Mouse (Mus musculus): Measurements from ENCODE around the gene 1700028J19Rik. TPM values are rescaled to one million over a fixed set of nuclear protein-coding genes. Genes with fewer than 3 reads are reported as not detected.

1700028J19Rik gene
- 1.2 and 1.4 TPM in 2 replicates for polyA plus RNA-seq (2012; rRNA removed; ENCODE audit: low replicate concordance)

DNA sequence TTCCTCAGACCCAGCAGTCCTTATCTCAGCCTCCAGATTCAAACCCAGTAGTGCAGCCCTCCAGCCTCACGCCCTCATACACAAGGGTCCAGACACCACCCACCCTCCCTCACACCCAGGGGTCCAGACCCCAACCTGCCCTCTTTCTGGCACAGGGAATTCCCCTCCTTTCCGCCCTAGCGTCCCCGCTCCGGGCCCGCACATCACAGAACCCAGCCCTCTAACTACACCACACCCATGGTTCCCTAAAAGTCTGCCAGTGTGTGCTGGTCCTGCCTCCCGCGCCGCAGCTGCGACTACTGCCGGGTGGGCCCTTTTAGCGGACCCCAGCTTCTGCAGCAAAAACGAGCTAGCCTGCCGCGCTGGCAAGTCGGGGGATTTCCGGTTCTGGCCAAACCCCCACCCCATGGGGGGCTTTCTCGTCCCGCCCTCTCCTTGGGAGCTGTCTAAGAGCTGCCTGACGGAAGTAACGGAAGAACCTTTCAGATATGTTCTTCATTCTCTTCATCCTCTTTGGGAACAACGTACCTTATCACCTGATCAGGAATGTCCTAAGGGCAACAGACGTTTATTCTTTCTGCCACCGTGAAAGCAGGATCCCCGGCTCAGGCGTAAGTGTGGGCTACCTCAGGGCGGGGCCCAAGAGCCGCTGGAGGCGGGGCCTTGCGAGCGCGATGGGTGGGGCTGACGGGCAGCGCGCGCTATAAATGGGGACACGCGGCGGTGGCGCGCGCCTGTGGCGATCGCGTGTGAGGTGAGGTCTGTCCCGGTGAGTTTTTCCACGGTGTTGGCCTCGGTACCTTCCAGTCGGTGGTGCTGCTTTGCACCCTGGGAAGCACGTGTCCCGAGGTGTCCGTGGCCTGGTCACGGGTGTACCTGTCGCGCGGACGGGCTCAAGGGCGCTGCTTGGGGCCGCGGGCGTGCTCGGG lies at the start of gene 1700028J19Rik, which contains the start of gene 2410002F23Rik:
Gene 1700028J19Rik, minus strand, starts transcription at position 641 of the 929 bp plus-strand sequence.
Gene 2410002F23Rik, plus strand, starts transcription at position 668 of the 929 bp plus-strand sequence.

DNA sequence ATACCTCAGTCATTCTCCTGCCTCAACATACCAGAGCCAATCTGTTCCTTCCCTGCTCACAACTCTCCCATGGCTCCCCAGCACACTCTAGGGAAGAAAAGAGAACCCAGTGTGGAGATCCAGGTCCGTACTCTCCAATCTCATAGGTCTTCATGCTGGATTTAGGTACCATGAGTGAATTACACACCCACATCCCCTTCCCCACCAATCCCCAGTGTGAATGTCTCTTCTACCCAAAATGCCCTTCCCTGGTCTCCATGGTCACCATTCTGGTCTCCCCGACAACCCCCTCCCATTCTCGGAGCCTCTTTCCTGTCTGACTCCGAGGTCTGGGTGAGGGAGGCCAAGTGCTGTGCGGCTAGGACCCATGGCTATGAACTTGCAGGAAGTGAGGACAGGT lies 14.7 kb upstream of the 1700028J19Rik start, which contains the start of gene Gm15517:
Gene Gm15517, plus strand, starts transcription at position 301 of the 400 bp plus-strand sequence.

DNA sequence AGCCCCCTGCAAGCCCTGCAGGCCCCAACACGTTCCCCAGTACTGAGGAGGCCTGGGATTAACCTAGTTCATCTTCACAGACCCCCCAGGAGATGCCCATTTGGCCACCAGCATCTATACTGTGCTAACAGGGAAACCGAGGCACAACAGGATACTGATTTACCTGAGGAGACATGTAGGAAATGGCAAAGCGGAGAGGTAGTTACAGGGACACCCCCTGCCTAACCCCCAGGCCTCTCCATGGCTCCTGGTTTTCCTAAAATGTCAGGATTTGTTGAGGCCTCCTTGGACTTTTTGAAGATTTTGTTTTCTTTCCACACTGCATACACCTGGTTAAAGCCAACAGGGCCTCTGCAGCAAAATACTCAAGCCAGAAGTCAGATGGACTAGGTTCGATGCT lies 10.8 kb upstream of the 1700028J19Rik start, which contains the start of gene Acp4:
Gene Acp4, minus strand, starts transcription at position 101 of the 400 bp plus-strand sequence.

DNA sequence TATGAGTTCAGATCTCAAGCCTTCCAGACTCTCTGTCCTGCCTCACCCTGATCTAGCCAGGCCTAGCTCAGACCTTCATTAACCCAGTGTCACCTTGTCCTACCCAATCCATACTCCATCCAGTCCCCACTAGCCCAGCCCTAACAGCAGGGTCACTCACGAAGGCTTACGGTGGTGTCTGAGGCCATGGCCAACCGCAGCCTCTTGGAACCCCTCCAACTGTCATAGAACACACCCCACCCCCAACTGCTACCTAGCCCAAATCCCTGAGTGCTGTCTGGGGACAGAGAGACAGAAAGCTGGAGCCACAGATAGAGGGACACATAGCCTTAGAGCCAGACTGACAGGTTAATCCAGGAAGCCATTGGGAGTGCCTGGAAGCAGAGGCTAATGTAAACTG lies 10.6 kb downstream of the 1700028J19Rik start, which contains the start of gene Gm36864:
Gene Gm36864, plus strand, starts transcription at position 269 of the 400 bp plus-strand sequence.

DNA sequence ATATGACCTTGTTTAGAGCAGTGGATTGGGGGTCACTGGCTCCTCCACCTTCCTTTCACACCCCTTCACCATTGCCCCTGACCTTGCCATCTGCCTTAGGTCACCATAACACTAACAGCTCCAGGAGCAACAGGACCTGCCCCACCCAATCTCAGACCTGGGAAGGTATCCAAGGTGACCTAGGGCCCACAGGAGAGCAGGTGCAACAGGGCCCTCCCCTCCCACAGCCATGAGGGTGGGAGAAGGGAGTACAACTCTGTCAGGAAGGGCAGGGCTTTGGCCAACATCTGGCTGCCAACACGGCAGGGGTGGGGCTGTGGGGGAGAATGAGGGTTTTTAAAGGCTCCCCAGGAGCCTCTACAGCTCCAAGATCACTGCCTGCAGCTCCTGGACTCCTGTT lies 21.4 kb downstream of the 1700028J19Rik start, which contains the start of gene Klk1:
Gene Klk1, plus strand, starts transcription at position 285 of the 400 bp plus-strand sequence.

DNA sequence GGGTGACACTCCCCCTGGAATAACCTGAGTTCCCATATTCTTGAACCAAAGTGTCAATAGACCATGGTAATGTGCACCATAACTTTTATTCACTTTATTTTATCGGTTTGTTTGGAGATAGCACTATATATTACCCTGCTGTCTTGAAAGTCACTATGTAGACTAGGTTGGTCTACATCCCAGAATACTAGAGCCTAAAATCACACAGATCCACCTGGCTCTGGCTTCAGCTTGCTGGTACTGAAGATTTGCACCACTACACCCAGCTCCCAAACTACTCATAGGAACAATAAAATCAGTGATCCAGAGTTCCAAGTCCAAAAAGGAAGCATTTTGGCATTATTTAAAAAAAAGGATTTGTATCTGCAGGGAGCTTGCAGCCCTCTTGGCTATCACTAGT lies 30.9 kb downstream of the 1700028J19Rik start, which contains the start of gene Klk1b5:
Gene Klk1b5, plus strand, starts transcription at position 301 of the 400 bp plus-strand sequence.

DNA sequence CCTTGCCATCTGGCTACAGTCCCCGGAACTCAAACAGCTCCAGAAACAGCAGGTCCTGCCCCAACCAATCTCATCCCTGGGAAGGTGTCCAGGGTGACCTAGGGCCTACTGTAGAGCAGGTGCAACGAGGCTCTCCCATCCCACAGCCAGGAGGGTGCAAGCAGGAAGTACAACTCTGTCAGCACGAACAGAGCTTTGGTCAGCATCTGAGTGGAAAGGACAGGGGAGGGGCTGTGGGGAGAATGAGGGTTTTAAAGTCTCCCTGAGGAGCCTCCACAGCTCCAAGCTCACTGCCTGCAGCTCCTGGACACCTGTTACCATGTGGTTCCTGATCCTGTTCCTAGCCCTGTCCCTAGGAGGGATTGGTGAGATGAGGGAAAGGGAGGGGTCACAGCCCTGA lies 39.4 kb downstream of the 1700028J19Rik start, which contains the start of gene Klk1b4:
Gene Klk1b4, plus strand, starts transcription at position 301 of the 400 bp plus-strand sequence.

DNA sequence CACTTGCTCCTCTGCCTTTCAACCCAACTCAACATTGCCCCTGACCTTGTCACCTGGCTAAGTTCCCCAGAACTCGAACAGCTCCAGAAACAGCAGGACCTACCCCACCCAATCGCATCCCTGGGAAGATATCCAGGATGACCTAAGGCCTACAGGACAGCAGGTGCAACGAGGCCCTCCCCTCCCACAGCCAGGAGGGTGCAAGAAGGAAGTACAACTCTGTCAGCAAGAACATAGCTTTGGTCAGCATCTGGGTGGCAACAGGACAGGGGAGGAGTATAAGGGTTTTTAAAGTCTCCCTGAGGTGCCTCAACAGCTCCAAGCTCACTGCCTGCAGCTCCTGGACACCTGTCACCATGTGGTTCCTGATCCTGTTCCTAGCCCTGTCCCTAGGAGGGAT lies 48.6 kb downstream of the 1700028J19Rik start, which contains the start of gene Klk1b3:
Gene Klk1b3, plus strand, starts transcription at position 301 of the 400 bp plus-strand sequence.

DNA sequence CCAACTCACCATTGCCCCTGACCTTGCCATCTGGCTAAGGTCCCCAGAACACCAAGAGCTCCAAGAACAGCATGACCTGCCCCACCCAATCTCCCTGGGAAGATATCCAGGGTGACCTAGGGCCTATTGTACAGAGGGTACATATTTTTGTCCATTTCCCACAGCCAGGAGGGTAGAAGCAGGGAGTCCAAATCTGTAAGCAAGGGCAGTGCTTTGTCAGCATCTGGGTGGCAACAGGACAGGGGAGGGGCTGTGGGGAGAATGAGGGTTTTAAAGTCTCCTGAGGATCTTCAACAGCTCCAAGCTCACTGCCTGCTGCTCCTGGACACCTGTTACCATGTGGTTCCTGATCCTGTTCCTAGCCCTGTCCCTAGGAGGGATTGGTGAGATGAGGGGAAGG lies 58.6 kb downstream of the 1700028J19Rik start, which contains the start of gene Klk1b24:
Gene Klk1b24, plus strand, starts transcription at position 301 of the 400 bp plus-strand sequence.

Other genes with a start within 250 kb of the 1700028J19Rik start
- gene Klk1b26, start 234.5 kb downstream of the 1700028J19Rik start, polyA plus RNA-seq (2012; rRNA removed; ENCODE audit: low replicate concordance): not detected in 2 replicates
- 0.19 and 0.28 TPM in 2 replicates for gene Klk1b27, start 194.4 kb downstream of the 1700028J19Rik start, polyA plus RNA-seq (2012; rRNA removed; ENCODE audit: low replicate concordance)
- not detected in 2 replicates for gene Klk1b21, start 144.4 kb downstream of the 1700028J19Rik start, polyA plus RNA-seq (2012; rRNA removed; ENCODE audit: low replicate concordance)
- not detected in 2 replicates for gene Klk1b22, start 134.0 kb downstream of the 1700028J19Rik start, polyA plus RNA-seq (2012; rRNA removed; ENCODE audit: low replicate concordance)
- not detected in 2 replicates for gene Klk1b16, start 109.9 kb downstream of the 1700028J19Rik start, polyA plus RNA-seq (2012; rRNA removed; ENCODE audit: low replicate concordance)
- gene Klk1b24, start 58.5 kb downstream of the 1700028J19Rik start, polyA plus RNA-seq (2012; rRNA removed; ENCODE audit: low replicate concordance): not detected in 2 replicates
- not detected in 2 replicates for gene Klk1b3, start 48.5 kb downstream of the 1700028J19Rik start, polyA plus RNA-seq (2012; rRNA removed; ENCODE audit: low replicate concordance)
- not detected in 2 replicates for gene Klk1b4, start 39.3 kb downstream of the 1700028J19Rik start, polyA plus RNA-seq (2012; rRNA removed; ENCODE audit: low replicate concordance)
- gene Klk1b5, start 30.8 kb downstream of the 1700028J19Rik start, polyA plus RNA-seq (2012; rRNA removed; ENCODE audit: low replicate concordance): not detected in 2 replicates
- 0.50 and 2.1 TPM in 2 replicates for gene Klk1, start 21.3 kb downstream of the 1700028J19Rik start, polyA plus RNA-seq (2012; rRNA removed; ENCODE audit: low replicate concordance)
- not detected in 2 replicates for gene Gm36864, start 10.5 kb downstream of the 1700028J19Rik start, polyA plus RNA-seq (2012; rRNA removed; ENCODE audit: low replicate concordance)
- 57.6 and 167 TPM in 2 replicates for gene 2410002F23Rik, start within 50 bp of the 1700028J19Rik start, polyA plus RNA-seq (2012; rRNA removed; ENCODE audit: low replicate concordance)
- not detected in 2 replicates for gene Acp4, start 10.7 kb upstream of the 1700028J19Rik start, polyA plus RNA-seq (2012; rRNA removed; ENCODE audit: low replicate concordance)
- gene Gm15517, start 14.8 kb upstream of the 1700028J19Rik start, polyA plus RNA-seq (2012; rRNA removed; ENCODE audit: low replicate concordance): 1.4 TPM in 1 of 2 replicates, not detected in the other
- 5.1 and 8.4 TPM in 2 replicates for gene Clec11a, start 60.2 kb upstream of the 1700028J19Rik start, polyA plus RNA-seq (2012; rRNA removed; ENCODE audit: low replicate concordance)
- 0.39 and 2.3 TPM in 2 replicates for gene Shank1, start 63.6 kb upstream of the 1700028J19Rik start, polyA plus RNA-seq (2012; rRNA removed; ENCODE audit: low replicate concordance)
- 4.7 and 5.8 TPM in 2 replicates for gene Syt3, start 137.4 kb upstream of the 1700028J19Rik start, polyA plus RNA-seq (2012; rRNA removed; ENCODE audit: low replicate concordance)
- 0.24 and 1.2 TPM in 2 replicates for gene 1700008O03Rik, start 139.1 kb upstream of the 1700028J19Rik start, polyA plus RNA-seq (2012; rRNA removed; ENCODE audit: low replicate concordance)
- 0.97 and 19.6 TPM in 2 replicates for gene Lrrc4b, start 182.3 kb upstream of the 1700028J19Rik start, polyA plus RNA-seq (2012; rRNA removed; ENCODE audit: low replicate concordance)
- gene Aspdh, start 218.7 kb upstream of the 1700028J19Rik start, polyA plus RNA-seq (2012; rRNA removed; ENCODE audit: low replicate concordance): 1.6 TPM in 1 of 2 replicates, not detected in the other
- gene Josd2, start 221.3 kb upstream of the 1700028J19Rik start, polyA plus RNA-seq (2012; rRNA removed; ENCODE audit: low replicate concordance): 94.8 and 172 TPM in 2 replicates
- gene Emc10, start 249.8 kb upstream of the 1700028J19Rik start, polyA plus RNA-seq (2012; rRNA removed; ENCODE audit: low replicate concordance): 210 and 331 TPM in 2 replicates
- gene Fam71e1, start 249.9 kb upstream of the 1700028J19Rik start, polyA plus RNA-seq (2012; rRNA removed; ENCODE audit: low replicate concordance): 7.0 and 10.5 TPM in 2 replicates

All from subcutaneous adipose tissue, adult 2 months (tissue).